Mouse (Mus musculus): ENCODE measurements around the gene Lhx8. TPM values are rescaled to one million over a fixed set of nuclear protein-coding genes. Genes with fewer than 3 reads are reported as not detected.

Lhx8 gene
- total and polyA plus RNA-seq, 3 experiments = not detected

DNA sequence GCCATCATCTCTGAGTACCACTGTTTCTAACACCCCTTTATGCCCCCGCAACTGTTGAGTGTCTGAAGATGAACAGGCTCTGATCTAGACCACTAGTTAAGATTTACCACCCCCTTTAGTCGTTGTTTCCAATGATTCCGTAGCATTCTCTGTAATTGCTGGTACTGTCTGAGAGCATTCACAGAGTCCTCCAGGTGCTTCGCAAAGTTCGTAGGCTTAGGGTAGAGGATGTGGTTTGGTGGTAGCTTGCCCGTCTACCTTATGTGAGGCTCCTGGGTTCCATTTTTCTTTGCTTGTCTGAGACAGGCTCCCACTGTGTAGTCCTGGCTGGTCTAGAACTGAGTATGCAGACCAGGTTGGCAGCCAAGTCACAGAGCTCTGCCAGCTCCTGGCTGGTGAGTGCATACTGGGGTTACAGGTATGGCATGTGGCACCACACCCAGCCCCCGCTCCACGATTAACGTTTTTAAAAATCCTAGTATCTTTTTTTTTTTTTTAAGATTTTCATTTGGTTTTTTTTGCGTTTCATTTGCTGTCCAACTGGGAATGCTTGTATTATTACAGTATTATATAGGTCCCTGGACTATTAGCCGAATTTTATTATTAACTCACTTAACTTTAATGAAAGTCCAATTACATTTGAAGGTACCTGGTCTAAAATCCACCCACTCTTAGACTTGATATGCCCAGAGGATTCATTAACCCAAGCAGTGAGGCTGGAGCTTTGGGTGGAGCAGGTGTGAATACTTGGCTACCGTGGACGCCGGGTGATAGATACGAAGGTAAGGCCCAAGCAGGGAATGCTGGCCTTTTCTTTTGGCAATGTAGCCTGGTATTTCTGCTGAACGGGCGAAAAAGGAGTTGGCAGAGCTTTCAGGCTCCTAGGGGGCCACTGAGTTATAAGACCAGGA, 35.3 kb downstream of the Lhx8 start:
- no peak overlapping the region for H3K27ac ChIP-seq (ENCODE audit: control insufficient read depth, low read depth, low read length)
- H3K9me3 ChIP-seq (replicated peaks; ENCODE audit: insufficient read depth, low read length) = no peaks in the 10 kb centered on the region
- H3K27me3 ChIP-seq (ENCODE audit: control insufficient read depth in 1 of 2, insufficient read depth in 2 of 2, low read length in 2 of 2) = no peaks in the 10 kb centered on the region; a peak in 1 of 4 replicates
- no peak overlapping the region for H3K4me3 ChIP-seq (ENCODE audit: control insufficient read depth in 1 of 2, insufficient read depth in 1 of 2, low read depth in 2 of 2, low read length in 2 of 2)
- no peaks in the 10 kb centered on the region for H3K79me2 ChIP-seq (ENCODE audit: control insufficient read depth, insufficient read depth, low read length, poor library complexity)
- H3K4me1 ChIP-seq (ENCODE audit: control insufficient read depth in 1 of 2, insufficient read depth in 2 of 2, low read length in 2 of 2) = no peaks in the 10 kb centered on the region
- no peak overlapping the region for H3K9ac ChIP-seq (ENCODE audit: control insufficient read depth, low read depth, low read length, poor library complexity, severe bottlenecking)
- DNase-seq (ENCODE audit: low read depth, low spot score) = no peak
- TF ChIP-seq ZMIZ1 (IDR thresholded peaks at IDR 0.05; ENCODE audit: low read depth, low read length) = no peak
- no peak for TF ChIP-seq POLR2A (IDR thresholded peaks at IDR 0.05; ENCODE audit: control insufficient read depth in 1 of 2, insufficient read depth in 1 of 2, low read depth in 1 of 2, low read length in 2 of 2, poor library complexity in 1 of 2)
- no peak for TF ChIP-seq MYC (IDR thresholded peaks at IDR 0.05; ENCODE audit: low read depth, low read length)
- no peak for TF ChIP-seq ETS1 (IDR thresholded peaks at IDR 0.05; ENCODE audit: low read depth, low read length)
- TF ChIP-seq ZKSCAN1 (IDR thresholded peaks at IDR 0.05; ENCODE audit: low read depth, low read length) = no peak
- no peak for TF ChIP-seq CHD2 (IDR thresholded peaks at IDR 0.05; ENCODE audit: low read length)
- no peak for TF ChIP-seq GATA1 (IDR thresholded peaks at IDR 0.05; ENCODE audit: low read depth, low read length)
- no peak for TF ChIP-seq BHLHE40 (IDR thresholded peaks at IDR 0.05; ENCODE audit: borderline replicate concordance, low read depth, low read length)
- H3K36me3 ChIP-seq (ENCODE audit: control insufficient read depth in 1 of 2, insufficient read depth in 2 of 2, low read length in 2 of 2) = no peaks in the 10 kb centered on the region

DNA sequence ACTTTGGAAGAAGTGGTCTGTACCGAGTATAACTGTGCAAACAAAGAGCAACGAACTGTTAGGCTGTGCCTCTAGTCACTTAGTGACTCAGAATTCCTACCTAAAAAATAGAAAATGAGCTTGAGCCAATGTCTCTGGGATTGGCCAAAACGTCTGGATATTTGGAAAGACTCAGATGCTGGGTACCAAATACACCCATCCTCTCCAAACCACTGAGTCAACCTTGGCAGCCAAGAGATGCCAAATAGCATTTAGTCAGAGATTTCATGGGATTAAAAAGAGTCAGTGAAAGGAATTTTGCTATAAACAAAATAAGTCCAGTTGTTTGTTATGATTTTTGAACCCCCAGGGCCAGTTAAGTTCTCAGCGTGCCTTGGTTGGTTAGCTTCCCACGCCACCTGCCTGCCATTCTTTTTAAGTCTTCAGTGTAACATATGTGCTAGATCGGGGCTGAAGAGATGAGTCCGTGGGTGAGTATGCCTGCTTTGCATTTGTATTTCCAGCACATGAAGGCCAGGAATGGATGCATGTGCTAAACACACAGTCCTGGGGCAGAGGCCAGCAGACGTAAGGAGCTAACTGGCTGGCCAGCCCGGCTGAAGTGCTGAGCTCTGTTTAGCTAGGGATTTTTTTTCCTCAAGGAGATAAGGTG, 36.5 kb downstream of the Lhx8 start:
- no peak overlapping the region for H3K9ac ChIP-seq (ENCODE audit: control insufficient read depth, low read depth, low read length, poor library complexity, severe bottlenecking)
- no peaks in the 10 kb centered on the region for H3K36me3 ChIP-seq (ENCODE audit: control insufficient read depth in 1 of 2, insufficient read depth in 2 of 2, low read length in 2 of 2)
- no peaks in the 10 kb centered on the region for H3K4me1 ChIP-seq (ENCODE audit: control insufficient read depth in 1 of 2, insufficient read depth in 2 of 2, low read length in 2 of 2)
- TF ChIP-seq BHLHE40 (IDR thresholded peaks at IDR 0.05; ENCODE audit: borderline replicate concordance, low read depth, low read length) (no peak), MAZ (IDR thresholded peaks at IDR 0.05; ENCODE audit: low read depth, low read length) (no peak), POLR2AphosphoS2 (IDR thresholded peaks at IDR 0.05; ENCODE audit: low read length) (no peak)
- H3K79me2 ChIP-seq (ENCODE audit: control insufficient read depth, insufficient read depth, low read length, poor library complexity) = no peaks in the 10 kb centered on the region
- H3K27ac ChIP-seq (ENCODE audit: control insufficient read depth, low read depth, low read length) = no peak overlapping the region
- no peak overlapping the region for H3K4me3 ChIP-seq (ENCODE audit: control insufficient read depth in 1 of 2, insufficient read depth in 1 of 2, low read depth in 2 of 2, low read length in 2 of 2)
- H3K27me3 ChIP-seq (ENCODE audit: control insufficient read depth in 1 of 2, insufficient read depth in 2 of 2, low read length in 2 of 2) = no peaks in the 10 kb centered on the region
- no peaks in the 10 kb centered on the region for H3K9me3 ChIP-seq (replicated peaks; ENCODE audit: insufficient read depth, low read length)
- no peak for DNase-seq (ENCODE audit: low read depth, low spot score)

DNA sequence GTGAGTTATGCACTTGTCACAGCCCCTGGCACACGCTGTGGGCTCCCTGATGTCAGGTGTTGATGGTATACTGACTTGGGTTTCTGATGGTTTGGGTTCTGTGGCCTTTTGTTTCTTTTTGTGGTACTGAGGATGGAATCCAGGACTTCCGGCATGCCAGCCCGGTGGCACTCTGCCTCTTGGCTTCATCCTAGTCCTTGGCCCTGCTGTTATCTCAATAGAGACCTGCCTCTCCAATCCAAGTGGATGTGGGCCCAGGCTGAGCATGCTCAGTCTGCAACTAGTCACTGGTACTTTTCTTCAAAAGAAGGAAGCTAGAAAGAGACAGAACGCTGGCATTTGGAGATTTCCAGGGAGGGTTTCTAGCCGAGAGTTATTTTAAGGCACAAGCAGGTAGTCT, 38.3 kb downstream of the Lhx8 start:
- no peaks in the 10 kb centered on the region for H3K9me3 ChIP-seq (replicated peaks; ENCODE audit: insufficient read depth, low read length)
- H3K27me3 ChIP-seq (ENCODE audit: control insufficient read depth in 1 of 2, insufficient read depth in 2 of 2, low read length in 2 of 2) = no peaks in the 10 kb centered on the region
- no peak overlapping the region for H3K9ac ChIP-seq (ENCODE audit: control insufficient read depth, low read depth, low read length, poor library complexity, severe bottlenecking)

More for the DNA sequence above, 38.3 kb downstream of the Lhx8 start:
- no peak overlapping the region for H3K4me3 ChIP-seq (ENCODE audit: control insufficient read depth in 1 of 2, insufficient read depth in 1 of 2, low read depth in 2 of 2, low read length in 2 of 2)
- no peaks in the 10 kb centered on the region for H3K79me2 ChIP-seq (ENCODE audit: control insufficient read depth, insufficient read depth, low read length, poor library complexity)
- no peaks in the 10 kb centered on the region for H3K36me3 ChIP-seq (ENCODE audit: control insufficient read depth in 1 of 2, insufficient read depth in 2 of 2, low read length in 2 of 2)
- H3K4me1 ChIP-seq (ENCODE audit: control insufficient read depth in 1 of 2, insufficient read depth in 2 of 2, low read length in 2 of 2) = no peaks in the 10 kb centered on the region
- TF ChIP-seq E2F4 (IDR thresholded peaks at IDR 0.05; ENCODE audit: borderline replicate concordance, low read depth, low read length) (no peak), GATA1 (IDR thresholded peaks at IDR 0.05; ENCODE audit: low read depth, low read length) (no peak), NELFE (IDR thresholded peaks at IDR 0.05; ENCODE audit: low read depth, low read length) (no peak), KAT2A (conservative IDR thresholded peaks at IDR 0.05; ENCODE audit: low read depth, low read length) (no peak), BHLHE40 (IDR thresholded peaks at IDR 0.05; ENCODE audit: borderline replicate concordance, low read depth, low read length) (no peak), MAX (IDR thresholded peaks at IDR 0.05; ENCODE audit: low read length) (no peak), TCF12 (IDR thresholded peaks at IDR 0.05; ENCODE audit: low read depth, low read length) (no peak)
- no peak overlapping the region for H3K27ac ChIP-seq (ENCODE audit: control insufficient read depth, low read depth, low read length)
- no peak for DNase-seq (ENCODE audit: low read depth, low spot score)
